Mouse (Mus musculus): ENCODE results near the gene C1qtnf6. TPM values are rescaled to one million over a fixed set of nuclear protein-coding genes. Genes with fewer than 3 reads are reported as not detected.

C1qtnf6 gene
- polyA plus RNA-seq, 1 experiment from 2014 or later = 25.5 TPM

- 72% methylated on average over 7 of the region's 7 CpGs for WGBS
- no peak overlapping the region for H3K4me3 ChIP-seq (ENCODE audit: low read length)
- H3K27me3 ChIP-seq (replicated peaks; ENCODE audit: control insufficient read depth, insufficient read depth, low read length) = no peaks in the 10 kb centered on the region
- H3K4me2 ChIP-seq (ENCODE audit: low read depth, low read length) = no peak overlapping the region
- H3K9ac ChIP-seq (ENCODE audit: low read depth, low read length) = peak overlapping the region; percentile 25; the same call in 1 of the 2 replicates
- H3K9me3 ChIP-seq (ENCODE audit: control insufficient read depth, low read length) = no peaks in the 10 kb centered on the region
- no peak for ATAC-seq
- H3K36me3 ChIP-seq (ENCODE audit: control insufficient read depth, insufficient read depth, low read length) = no peaks in the 10 kb centered on the region
- H3K27ac ChIP-seq (ENCODE audit: low read length) = no peak overlapping the region
- H3K4me1 ChIP-seq (ENCODE audit: control insufficient read depth, insufficient read depth, low read length) = peaks cover 21% of the 10 kb centered on the region
Measured at GRCm38 (mm10) chr15:78527973-78528372, 3.2 kb downstream of the C1qtnf6 start.

GRCm38 (mm10) chr15:78524163-78524562 is 7.1 kb downstream of the C1qtnf6 start:
- Histone ChIP-seq H3K9ac (ENCODE audit: low read depth, low read length) (no peak overlapping the region), H3K4me1 (ENCODE audit: control insufficient read depth, insufficient read depth, low read length) (0 out of 2 replicates have a peak, but pooled peaks cover 2% of the 10 kb centered on the region), H3K9me3 (ENCODE audit: control insufficient read depth, low read length) (no peaks in the 10 kb centered on the region), H3K27ac (ENCODE audit: low read length) (no peak overlapping the region), H3K27me3 (replicated peaks; ENCODE audit: control insufficient read depth, insufficient read depth, low read length) (no peaks in the 10 kb centered on the region), H3K4me2 (ENCODE audit: low read depth, low read length) (no peak overlapping the region), H3K4me3 (ENCODE audit: low read length) (no peak overlapping the region), H3K36me3 (ENCODE audit: control insufficient read depth, insufficient read depth, low read length) (no peaks in the 10 kb centered on the region)
- no peak for ATAC-seq
- WGBS = 91% methylated on average over 5 of the region's 5 CpGs

- Histone ChIP-seq H3K27me3 (replicated peaks; ENCODE audit: control insufficient read depth, insufficient read depth, low read length) (no peaks in the 10 kb centered on the region), H3K27ac (ENCODE audit: low read length) (no peak overlapping the region), H3K4me3 (ENCODE audit: low read length) (no peak overlapping the region), H3K9ac (ENCODE audit: low read depth, low read length) (no peak overlapping the region), H3K36me3 (ENCODE audit: control insufficient read depth, insufficient read depth, low read length) (no peaks in the 10 kb centered on the region), H3K4me1 (ENCODE audit: control insufficient read depth, insufficient read depth, low read length) (no peaks in the 10 kb centered on the region), H3K4me2 (ENCODE audit: low read depth, low read length) (no peak overlapping the region), H3K9me3 (ENCODE audit: control insufficient read depth, low read length) (no peaks in the 10 kb centered on the region)
- 83% methylated on average over 6 of the region's 6 CpGs for WGBS
- no peak for ATAC-seq
Measured at GRCm38 (mm10) chr15:78521892-78522291, 9.3 kb downstream of the C1qtnf6 start.

GRCm38 (mm10) chr15:78521331-78521730 is 9.9 kb downstream of the C1qtnf6 start:
- no peaks in the 10 kb centered on the region for H3K36me3 ChIP-seq (ENCODE audit: control insufficient read depth, insufficient read depth, low read length)
- no peaks in the 10 kb centered on the region for H3K9me3 ChIP-seq (ENCODE audit: control insufficient read depth, low read length)
- 68% methylated on average over 8 of the region's 8 CpGs for WGBS
- no peak for ATAC-seq
- H3K4me2 ChIP-seq (ENCODE audit: low read depth, low read length) = no peak overlapping the region
- H3K4me1 ChIP-seq (ENCODE audit: control insufficient read depth, insufficient read depth, low read length) = no peaks in the 10 kb centered on the region
- no peak overlapping the region for H3K4me3 ChIP-seq (ENCODE audit: low read length)
- no peak overlapping the region for H3K9ac ChIP-seq (ENCODE audit: low read depth, low read length)
- no peak overlapping the region for H3K27ac ChIP-seq (ENCODE audit: low read length)
- no peaks in the 10 kb centered on the region for H3K27me3 ChIP-seq (replicated peaks; ENCODE audit: control insufficient read depth, insufficient read depth, low read length)

- H3K4me2 ChIP-seq (ENCODE audit: low read depth, low read length) = no peak overlapping the region
- H3K4me3 ChIP-seq (ENCODE audit: low read length) = no peak overlapping the region
- no peaks in the 10 kb centered on the region for H3K36me3 ChIP-seq (ENCODE audit: control insufficient read depth, insufficient read depth, low read length)
- no peaks in the 10 kb centered on the region for H3K4me1 ChIP-seq (ENCODE audit: control insufficient read depth, insufficient read depth, low read length)
- no peak overlapping the region for H3K9ac ChIP-seq (ENCODE audit: low read depth, low read length)
- no peak for ATAC-seq
- H3K27me3 ChIP-seq (replicated peaks; ENCODE audit: control insufficient read depth, insufficient read depth, low read length) = no peaks in the 10 kb centered on the region
- WGBS = 64% methylated on average over 13 of the region's 13 CpGs
- H3K9me3 ChIP-seq (ENCODE audit: control insufficient read depth, low read length) = no peaks in the 10 kb centered on the region
- no peak overlapping the region for H3K27ac ChIP-seq (ENCODE audit: low read length)
Measured at GRCm38 (mm10) chr15:78520112-78520715, 11.0 kb downstream of the C1qtnf6 start.

GRCm38 (mm10) chr15:78518221-78518620 is 13.0 kb downstream of the C1qtnf6 start:
- WGBS = 56% methylated on average over 7 of the region's 7 CpGs
- H3K36me3 ChIP-seq (ENCODE audit: control insufficient read depth, insufficient read depth, low read length) = no peaks in the 10 kb centered on the region
- no peaks in the 10 kb centered on the region for H3K27me3 ChIP-seq (replicated peaks; ENCODE audit: control insufficient read depth, insufficient read depth, low read length)
- no peak overlapping the region for H3K9ac ChIP-seq (ENCODE audit: low read depth, low read length)
- no peak for ATAC-seq
- no peaks in the 10 kb centered on the region for H3K9me3 ChIP-seq (ENCODE audit: control insufficient read depth, low read length)
- no peak overlapping the region for H3K4me2 ChIP-seq (ENCODE audit: low read depth, low read length)
- H3K4me1 ChIP-seq (ENCODE audit: control insufficient read depth, insufficient read depth, low read length) = peaks cover 2% of the 10 kb centered on the region; the same call in 1 of the 2 replicates
- no peak overlapping the region for H3K4me3 ChIP-seq (ENCODE audit: low read length)
- no peak overlapping the region for H3K27ac ChIP-seq (ENCODE audit: low read length)

GRCm38 (mm10) chr15:78515759-78516158 is 15.5 kb downstream of the C1qtnf6 start:
- H3K9me3 ChIP-seq (ENCODE audit: control insufficient read depth, low read length) = no peaks in the 10 kb centered on the region
- no peaks in the 10 kb centered on the region for H3K27me3 ChIP-seq (replicated peaks; ENCODE audit: control insufficient read depth, insufficient read depth, low read length)
- no peak overlapping the region for H3K27ac ChIP-seq (ENCODE audit: low read length)
- H3K9ac ChIP-seq (ENCODE audit: low read depth, low read length) = no peak overlapping the region
- H3K36me3 ChIP-seq (ENCODE audit: control insufficient read depth, insufficient read depth, low read length) = no peaks in the 10 kb centered on the region
- H3K4me1 ChIP-seq (ENCODE audit: control insufficient read depth, insufficient read depth, low read length) = peaks cover 2% of the 10 kb centered on the region; the same call in 1 of the 2 replicates
- no peak for ATAC-seq
- no peak overlapping the region for H3K4me2 ChIP-seq (ENCODE audit: low read depth, low read length)
- no peak overlapping the region for H3K4me3 ChIP-seq (ENCODE audit: low read length)
- 80% methylated on average over 6 of the region's 6 CpGs for WGBS

GRCm38 (mm10) chr15:78514393-78515146 is 16.6 kb downstream of the C1qtnf6 start:
- WGBS = 25% methylated on average over 7 of the region's 7 CpGs
- no peak overlapping the region for H3K27ac ChIP-seq (ENCODE audit: low read length)
- no peaks in the 10 kb centered on the region for H3K36me3 ChIP-seq (ENCODE audit: control insufficient read depth, insufficient read depth, low read length)
- H3K27me3 ChIP-seq (replicated peaks; ENCODE audit: control insufficient read depth, insufficient read depth, low read length) = no peaks in the 10 kb centered on the region
- H3K4me2 ChIP-seq (ENCODE audit: low read depth, low read length) = no peak overlapping the region
- peaks cover 2% of the 10 kb centered on the region; the same call in 1 of the 2 replicates for H3K4me1 ChIP-seq (ENCODE audit: control insufficient read depth, insufficient read depth, low read length)
- H3K9me3 ChIP-seq (ENCODE audit: control insufficient read depth, low read length) = no peaks in the 10 kb centered on the region
- H3K4me3 ChIP-seq (ENCODE audit: low read length) = no peak overlapping the region
- ATAC-seq = peak; percentile 68
- no peak overlapping the region for H3K9ac ChIP-seq (ENCODE audit: low read depth, low read length)

- Histone ChIP-seq H3K9ac (ENCODE audit: low read depth, low read length) (no peak overlapping the region), H3K36me3 (ENCODE audit: control insufficient read depth, insufficient read depth, low read length) (no peaks in the 10 kb centered on the region), H3K4me1 (ENCODE audit: control insufficient read depth, insufficient read depth, low read length) (peaks cover 2% of the 10 kb centered on the region; the same call in 1 of the 2 replicates), H3K27ac (ENCODE audit: low read length) (no peak overlapping the region), H3K4me3 (ENCODE audit: low read length) (no peak overlapping the region), H3K27me3 (replicated peaks; ENCODE audit: control insufficient read depth, insufficient read depth, low read length) (no peaks in the 10 kb centered on the region), H3K9me3 (ENCODE audit: control insufficient read depth, low read length) (no peaks in the 10 kb centered on the region), H3K4me2 (ENCODE audit: low read depth, low read length) (no peak overlapping the region)
- WGBS = 73% methylated on average over 14 of the region's 14 CpGs
- ATAC-seq = peak; percentile 57
Measured at GRCm38 (mm10) chr15:78513019-78513418, 18.2 kb downstream of the C1qtnf6 start.

Measured in intestine, embryonic 16.5 days (tissue).